Mouse (Mus musculus): ENCODE results near the gene Gm43951. TPM values are rescaled to one million over a fixed set of nuclear protein-coding genes. Genes with fewer than 3 reads are reported as not detected.

Gm43951 gene
- polyA plus RNA-seq, 1 experiment: 5.1 TPM

DNA sequence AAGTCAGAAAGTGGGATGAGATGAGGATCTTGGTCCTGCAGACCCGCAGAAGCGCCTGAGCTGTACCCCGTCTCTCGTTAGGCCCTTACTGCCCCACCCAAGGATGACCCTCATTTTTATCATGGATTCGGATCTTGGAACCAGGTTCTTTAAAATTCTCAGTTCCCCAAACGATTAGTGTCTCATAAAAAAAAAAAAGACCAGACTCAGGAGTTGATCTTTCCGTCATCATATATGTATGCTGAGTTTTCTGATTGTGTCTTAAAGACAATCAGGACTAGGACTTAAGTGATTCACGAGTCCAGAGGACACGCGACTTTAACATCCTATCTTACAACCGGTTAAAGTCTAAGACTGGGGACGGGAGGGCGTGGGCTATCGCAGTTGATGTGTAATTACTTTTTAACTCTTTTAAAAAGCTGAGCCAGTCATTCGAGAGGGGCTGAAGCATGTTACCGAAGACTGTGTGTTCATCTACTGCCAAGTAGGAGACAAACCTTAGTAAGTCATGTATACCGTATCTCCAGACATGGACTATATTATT lies 1.3 kb upstream of the Gm43951 start:
- TF ChIP-seq POLR2A (IDR thresholded peaks at IDR 0.05; ENCODE audit: insufficient read depth, low read length) (no peak), CTCF (IDR thresholded peaks at IDR 0.05; ENCODE audit: low read depth, low read length) (no peak), EP300 (IDR thresholded peaks at IDR 0.05; ENCODE audit: insufficient read depth, low read depth, low read length) (no peak)
- H3K27me3 ChIP-seq (ENCODE audit: control insufficient read depth, insufficient read depth, low read length, poor library complexity, severe bottlenecking): no peaks in the 10 kb centered on the region
- H3K4me1 ChIP-seq (ENCODE audit: control insufficient read depth, insufficient read depth, low read length): no peaks in the 10 kb centered on the region
- peak overlapping the region; percentile 90 for H3K4me3 ChIP-seq (ENCODE audit: low read depth, low read length)
- H3K9ac ChIP-seq (ENCODE audit: low read depth, poor library complexity, severe bottlenecking): peak overlapping the region; percentile 76
- peak overlapping the region; percentile 4; the same call in 1 of the 2 replicates for H3K27ac ChIP-seq (ENCODE audit: insufficient read depth, low read length)
- peaks cover 11% of the 10 kb centered on the region for H3K36me3 ChIP-seq (ENCODE audit: control insufficient read depth, insufficient read depth, low read length, poor library complexity, severe bottlenecking)
- no peaks in the 10 kb centered on the region for H3K9me3 ChIP-seq (replicated peaks; ENCODE audit: control insufficient read depth, insufficient read depth, low read length, poor library complexity, severe bottlenecking)

DNA sequence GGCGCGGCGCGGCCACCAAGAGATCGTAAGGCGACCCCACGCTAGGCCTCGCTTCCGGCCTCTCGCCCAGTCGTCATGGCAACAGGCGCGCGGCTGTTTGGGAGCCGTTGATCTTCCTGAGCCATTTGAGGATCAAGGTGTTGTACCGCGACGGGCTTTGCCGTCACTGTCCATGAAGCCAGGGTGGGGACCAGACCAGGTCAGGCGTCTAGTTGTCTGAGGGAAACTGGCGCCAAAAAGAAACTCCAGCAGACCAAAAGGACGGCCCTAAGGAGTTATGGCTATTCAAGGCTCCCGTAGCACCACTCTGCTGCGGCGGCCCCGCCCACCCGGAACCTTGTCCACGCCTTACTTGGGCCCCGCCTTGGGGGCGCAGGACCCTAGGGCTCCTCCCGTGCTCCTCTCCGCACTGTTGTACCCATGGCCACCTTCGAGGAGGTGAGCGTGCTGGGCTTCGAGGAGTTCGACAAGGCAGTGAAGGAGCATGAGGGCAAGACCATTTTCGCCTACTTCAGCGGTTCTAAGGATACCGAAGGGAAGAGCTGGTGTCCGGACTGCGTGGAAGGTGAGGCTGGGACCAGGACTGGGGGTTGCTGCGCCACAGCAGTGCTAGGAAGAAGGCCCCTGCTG lies 679 bp upstream of the Gm43951 start, which contains the start of the genes 4933427D14Rik and Txndc17:
TSS of gene 4933427D14Rik (minus strand) at position 256 of the 630 bp plus-strand sequence.
TSS of gene Txndc17 (plus strand) at position 344 of the 630 bp plus-strand sequence.
- no peaks in the 10 kb centered on the region for H3K27me3 ChIP-seq (ENCODE audit: control insufficient read depth, insufficient read depth, low read length, poor library complexity, severe bottlenecking)
- peak within 1 kb of the TSS; percentile 73 for H3K27ac ChIP-seq (ENCODE audit: insufficient read depth, low read length)

DNA sequence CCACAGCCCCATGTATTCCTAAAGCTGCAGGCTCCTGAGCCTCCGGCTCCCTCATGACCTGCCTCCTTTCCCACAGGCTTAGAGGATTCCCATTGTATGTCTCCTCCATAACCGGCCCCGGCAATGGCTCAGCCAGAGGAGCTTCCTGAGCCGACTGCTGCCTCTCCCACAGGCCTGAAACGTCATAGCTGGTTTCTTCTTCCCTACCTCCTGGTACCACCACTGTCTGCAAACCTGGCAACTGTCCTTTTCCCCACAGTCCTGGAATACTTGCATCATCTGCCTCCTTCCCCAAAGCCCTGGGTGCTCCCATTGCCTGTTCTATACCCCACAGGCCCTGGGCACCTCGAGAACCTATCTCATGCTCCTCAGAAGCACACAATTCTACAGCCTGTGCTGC lies 1.4 kb downstream of the Gm43951 start:
- Histone ChIP-seq H3K9me3 (replicated peaks; ENCODE audit: control insufficient read depth, insufficient read depth, low read length, poor library complexity, severe bottlenecking) (no peaks in the 10 kb centered on the region), H3K9ac (ENCODE audit: low read depth, poor library complexity, severe bottlenecking) (no peak overlapping the region), H3K4me3 (ENCODE audit: low read depth, low read length) (no peak overlapping the region), H3K36me3 (ENCODE audit: control insufficient read depth, insufficient read depth, low read length, poor library complexity, severe bottlenecking) (peaks cover 5% of the 10 kb centered on the region), H3K27me3 (ENCODE audit: control insufficient read depth, insufficient read depth, low read length, poor library complexity, severe bottlenecking) (no peaks in the 10 kb centered on the region), H3K4me1 (ENCODE audit: control insufficient read depth, insufficient read depth, low read length) (no peaks in the 10 kb centered on the region), H3K27ac (ENCODE audit: insufficient read depth, low read length) (no peak overlapping the region)
- no peak for TF ChIP-seq CTCF (IDR thresholded peaks at IDR 0.05; ENCODE audit: low read depth, low read length)
- TF ChIP-seq EP300 (IDR thresholded peaks at IDR 0.05; ENCODE audit: insufficient read depth, low read depth, low read length): no peak
- no peak for TF ChIP-seq POLR2A (IDR thresholded peaks at IDR 0.05; ENCODE audit: insufficient read depth, low read length)

More for the DNA sequence above, 679 bp upstream of the Gm43951 start, which contains the start of the genes 4933427D14Rik and Txndc17:
- Histone ChIP-seq H3K36me3 (ENCODE audit: control insufficient read depth, insufficient read depth, low read length, poor library complexity, severe bottlenecking) (peaks cover 11% of the 10 kb centered on the region), H3K4me3 (ENCODE audit: low read depth, low read length) (peak within 1 kb of the TSS; percentile 90), H3K9ac (ENCODE audit: low read depth, poor library complexity, severe bottlenecking) (peak within 1 kb of the TSS; percentile 76), H3K9me3 (replicated peaks; ENCODE audit: control insufficient read depth, insufficient read depth, low read length, poor library complexity, severe bottlenecking) (no peaks in the 10 kb centered on the region), H3K4me1 (ENCODE audit: control insufficient read depth, insufficient read depth, low read length) (no peaks in the 10 kb centered on the region)
- TF ChIP-seq POLR2A (IDR thresholded peaks at IDR 0.05; ENCODE audit: insufficient read depth, low read length) (peak; percentile 89), EP300 (IDR thresholded peaks at IDR 0.05; ENCODE audit: insufficient read depth, low read depth, low read length) (0 out of 2 replicates have a peak, but pooled peaks have one; percentile 7), CTCF (IDR thresholded peaks at IDR 0.05; ENCODE audit: low read depth, low read length) (no peak)

DNA sequence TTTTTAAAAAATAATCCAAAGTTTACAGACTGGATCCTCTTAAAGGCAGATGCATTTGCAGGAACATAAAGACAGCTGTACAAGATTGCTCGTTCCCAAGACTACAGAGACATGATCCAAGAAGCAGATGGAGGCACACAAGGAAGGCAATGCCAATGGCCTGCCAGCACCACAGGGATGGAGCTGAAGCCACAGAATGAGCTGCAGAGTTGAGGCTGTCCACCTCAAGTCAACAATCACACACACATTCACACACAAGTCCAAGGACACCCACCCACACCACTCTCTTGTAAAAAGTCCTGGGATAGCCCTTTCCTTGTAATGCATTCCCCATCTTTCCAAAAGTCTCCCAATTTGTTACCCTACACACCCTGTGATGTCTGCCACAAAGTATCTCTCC lies 3.2 kb downstream of the Gm43951 start:
- Histone ChIP-seq H3K9me3 (replicated peaks; ENCODE audit: control insufficient read depth, insufficient read depth, low read length, poor library complexity, severe bottlenecking) (no peaks in the 10 kb centered on the region), H3K4me1 (ENCODE audit: control insufficient read depth, insufficient read depth, low read length) (no peaks in the 10 kb centered on the region), H3K4me3 (ENCODE audit: low read depth, low read length) (no peak overlapping the region), H3K27me3 (ENCODE audit: control insufficient read depth, insufficient read depth, low read length, poor library complexity, severe bottlenecking) (no peaks in the 10 kb centered on the region), H3K36me3 (ENCODE audit: control insufficient read depth, insufficient read depth, low read length, poor library complexity, severe bottlenecking) (no peaks in the 10 kb centered on the region), H3K9ac (ENCODE audit: low read depth, poor library complexity, severe bottlenecking) (no peak overlapping the region), H3K27ac (ENCODE audit: insufficient read depth, low read length) (no peak overlapping the region)
- TF ChIP-seq CTCF (IDR thresholded peaks at IDR 0.05; ENCODE audit: low read depth, low read length): no peak

DNA sequence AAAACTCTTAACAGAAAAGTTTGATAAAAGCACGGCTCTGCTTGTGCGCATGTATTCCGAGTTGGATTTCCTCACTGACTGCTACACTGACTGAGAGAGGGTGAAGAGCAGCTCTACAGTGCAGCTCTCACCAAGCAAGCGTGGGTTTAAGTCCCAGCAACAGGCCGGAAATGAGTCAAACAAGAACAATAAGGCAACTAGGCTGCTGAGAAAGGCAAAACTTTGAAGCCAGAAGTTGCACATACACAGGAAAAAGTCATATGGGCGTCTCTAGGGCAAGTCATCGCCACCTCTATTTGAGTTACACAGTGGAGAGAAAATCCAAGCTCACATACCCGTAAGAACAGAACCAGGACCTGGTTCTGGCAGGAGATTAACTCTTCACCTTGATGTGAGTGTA lies 10.1 kb downstream of the Gm43951 start:
- Histone ChIP-seq H3K4me1 (ENCODE audit: control insufficient read depth, insufficient read depth, low read length) (no peaks in the 10 kb centered on the region), H3K27me3 (ENCODE audit: control insufficient read depth, insufficient read depth, low read length, poor library complexity, severe bottlenecking) (no peaks in the 10 kb centered on the region), H3K9ac (ENCODE audit: low read depth, poor library complexity, severe bottlenecking) (no peak overlapping the region), H3K9me3 (replicated peaks; ENCODE audit: control insufficient read depth, insufficient read depth, low read length, poor library complexity, severe bottlenecking) (no peaks in the 10 kb centered on the region), H3K4me3 (ENCODE audit: low read depth, low read length) (no peak overlapping the region), H3K27ac (ENCODE audit: insufficient read depth, low read length) (no peak overlapping the region), H3K36me3 (ENCODE audit: control insufficient read depth, insufficient read depth, low read length, poor library complexity, severe bottlenecking) (peaks cover 5% of the 10 kb centered on the region)
- no peak for TF ChIP-seq EP300 (IDR thresholded peaks at IDR 0.05; ENCODE audit: insufficient read depth, low read depth, low read length)
- TF ChIP-seq POLR2A (IDR thresholded peaks at IDR 0.05; ENCODE audit: insufficient read depth, low read length): no peak
- TF ChIP-seq CTCF (IDR thresholded peaks at IDR 0.05; ENCODE audit: low read depth, low read length): no peak

DNA sequence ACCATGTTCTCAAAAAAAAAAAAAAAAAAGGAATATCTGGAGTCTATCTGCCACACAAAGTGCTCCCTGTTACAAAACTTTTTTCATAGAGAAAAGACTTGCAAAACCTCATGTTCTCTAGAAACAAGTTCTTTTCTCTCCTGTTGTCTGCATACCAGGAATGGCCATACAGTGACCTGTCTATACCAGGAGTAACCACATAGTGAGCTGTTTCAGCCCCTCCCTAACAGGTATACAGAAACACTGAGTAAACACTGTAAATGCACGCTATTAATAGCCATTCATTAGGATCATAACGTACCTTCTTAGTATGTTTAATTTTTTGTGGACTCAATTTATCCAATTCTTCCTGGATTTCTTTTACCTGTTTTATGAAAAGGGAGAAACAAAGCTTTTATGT lies 12.4 kb downstream of the Gm43951 start:
- H3K36me3 ChIP-seq (ENCODE audit: control insufficient read depth, insufficient read depth, low read length, poor library complexity, severe bottlenecking): peaks cover 9% of the 10 kb centered on the region
- no peak overlapping the region for H3K9ac ChIP-seq (ENCODE audit: low read depth, poor library complexity, severe bottlenecking)

More for the DNA sequence above, 12.4 kb downstream of the Gm43951 start:
- Histone ChIP-seq H3K4me3 (ENCODE audit: low read depth, low read length) (no peak overlapping the region), H3K4me1 (ENCODE audit: control insufficient read depth, insufficient read depth, low read length) (no peaks in the 10 kb centered on the region), H3K27ac (ENCODE audit: insufficient read depth, low read length) (no peak overlapping the region), H3K27me3 (ENCODE audit: control insufficient read depth, insufficient read depth, low read length, poor library complexity, severe bottlenecking) (no peaks in the 10 kb centered on the region), H3K9me3 (replicated peaks; ENCODE audit: control insufficient read depth, insufficient read depth, low read length, poor library complexity, severe bottlenecking) (no peaks in the 10 kb centered on the region)
- no peak for TF ChIP-seq POLR2A (IDR thresholded peaks at IDR 0.05; ENCODE audit: insufficient read depth, low read length)
- TF ChIP-seq CTCF (IDR thresholded peaks at IDR 0.05; ENCODE audit: low read depth, low read length): no peak
- TF ChIP-seq EP300 (IDR thresholded peaks at IDR 0.05; ENCODE audit: insufficient read depth, low read depth, low read length): no peak

Data from ES-Bruce4 (cell line).